Mouse (Mus musculus): ENCODE data around the gene Lypd9. TPM values are rescaled to one million over a fixed set of nuclear protein-coding genes. Genes with fewer than 3 reads are reported as not detected.
"Not testable (repeated sequence)": the region's sequence is repeated elsewhere in the genome, so short reads cannot be mapped to it uniquely, and the experiment has no call there.

The Lypd9 gene
- total RNA-seq (2012; rRNA removed) (not detected in 2 replicates), polyA plus RNA-seq (2012; ENCODE audit: insufficient read depth in 1 of 2, insufficient read length in 2 of 2, low read depth in 1 of 2, low replicate concordance in 2 of 2, missing spikeins in 1 of 2) (not detected)

GRCm38 (mm10) chr11:58452759-58453158, at the start of gene Lypd9:
Gene Lypd9 (minus strand): TSS chr11:58452923.
- Histone ChIP-seq H3K9ac (ENCODE audit: control insufficient read depth, low read depth, low read length, poor library complexity, severe bottlenecking) (no peak within 1 kb of the TSS), H3K4me3 (ENCODE audit: control insufficient read depth in 1 of 2, insufficient read depth in 1 of 2, low read depth in 2 of 2, low read length in 2 of 2) (no peak within 1 kb of the TSS), H3K36me3 (ENCODE audit: control insufficient read depth in 1 of 2, insufficient read depth in 2 of 2, low read length in 2 of 2) (no peaks in the 10 kb centered on the region), H3K27me3 (ENCODE audit: control insufficient read depth in 1 of 2, insufficient read depth in 2 of 2, low read length in 2 of 2) (peaks cover 4 to 8% of the 10 kb centered on the region in 2 experiments; a peak in 3 of 4 replicates), H3K4me1 (ENCODE audit: control insufficient read depth in 1 of 2, insufficient read depth in 2 of 2, low read length in 2 of 2) (no peaks in the 10 kb centered on the region), H3K9me3 (replicated peaks; ENCODE audit: insufficient read depth, low read length) (no peaks in the 10 kb centered on the region), H3K79me2 (ENCODE audit: control insufficient read depth, insufficient read depth, low read length, poor library complexity) (no peaks in the 10 kb centered on the region), H3K27ac (ENCODE audit: control insufficient read depth, low read depth, low read length) (no peak within 1 kb of the TSS)
- DNase-seq (ENCODE audit: low read depth, low spot score), result no peak
- TF ChIP-seq ELF1 (IDR thresholded peaks at IDR 0.05; ENCODE audit: low read depth, low read length) (no peak), USF2 (IDR thresholded peaks at IDR 0.05; ENCODE audit: borderline replicate concordance in 1 of 2, insufficient read depth in 1 of 2, low read depth in 1 of 2, low read length in 2 of 2) (no peak), USF1 (IDR thresholded peaks at IDR 0.05; ENCODE audit: low read depth, low read length) (no peak), POLR2AphosphoS2 (IDR thresholded peaks at IDR 0.05; ENCODE audit: low read length) (no peak), MYB (IDR thresholded peaks at IDR 0.05; ENCODE audit: low read depth, low read length) (no peak), CHD1 (IDR thresholded peaks at IDR 0.05; ENCODE audit: low read depth, low read length) (no peak), TCF12 (IDR thresholded peaks at IDR 0.05; ENCODE audit: low read depth, low read length) (no peak), MAX (IDR thresholded peaks at IDR 0.05; ENCODE audit: low read length) (no peak), ZNF384 (IDR thresholded peaks at IDR 0.05; ENCODE audit: low read depth, low read length) (no peak), HCFC1 (IDR thresholded peaks at IDR 0.05; ENCODE audit: low read depth, low read length) (no peak), JUND (IDR thresholded peaks at IDR 0.05; ENCODE audit: low read depth, low read length) (no peak), MAFK (IDR thresholded peaks at IDR 0.05; ENCODE audit: borderline replicate concordance, low read depth, low read length) (no peak), MEF2A (IDR thresholded peaks at IDR 0.05; ENCODE audit: extremely low read depth, insufficient replicate concordance, low read depth, low read length, poor library complexity, severe bottlenecking) (no peak), TAL1 (IDR thresholded peaks at IDR 0.05; ENCODE audit: low read length) (no peak), SMC3 (IDR thresholded peaks at IDR 0.05; ENCODE audit: low read depth, low read length) (no peak), CHD2 (IDR thresholded peaks at IDR 0.05; ENCODE audit: low read length) (no peak), ZKSCAN1 (IDR thresholded peaks at IDR 0.05; ENCODE audit: low read depth, low read length) (no peak)

GRCm38 (mm10) chr11:58502472-58502871, 49.7 kb upstream of the Lypd9 start, which contains the start of gene Olfr331:
Gene Olfr331 (minus strand): TSS chr11:58502572.
- not testable (repeated sequence) for H3K36me3 ChIP-seq (ENCODE audit: control insufficient read depth in 1 of 2, insufficient read depth in 2 of 2, low read length in 2 of 2); H3K4me1 ChIP-seq (ENCODE audit: control insufficient read depth in 1 of 2, insufficient read depth in 2 of 2, low read length in 2 of 2); DNase-seq (ENCODE audit: low read depth, low spot score); H3K27ac ChIP-seq (ENCODE audit: control insufficient read depth, low read depth, low read length); H3K9ac ChIP-seq (ENCODE audit: control insufficient read depth, low read depth, low read length, poor library complexity, severe bottlenecking); H3K9me3 ChIP-seq (replicated peaks; ENCODE audit: insufficient read depth, low read length); H3K4me3 ChIP-seq (ENCODE audit: control insufficient read depth in 1 of 2, insufficient read depth in 1 of 2, low read depth in 2 of 2, low read length in 2 of 2); H3K79me2 ChIP-seq (ENCODE audit: control insufficient read depth, insufficient read depth, low read length, poor library complexity)
- peaks cover 4 to 18% of the 10 kb centered on the region in 2 experiments for H3K27me3 ChIP-seq (ENCODE audit: control insufficient read depth in 1 of 2, insufficient read depth in 2 of 2, low read length in 2 of 2)

Measured in MEL (cell line).